Mouse (Mus musculus) layer of hippocampus, adult 9-10 months (tissue): ENCODE measurements at regions not wholly inside any gene's neighbourhood (a gene's known extent, or its start where the extent isn't known, plus 50 kb on each side); places are given as distances from the start of the nearest gene placed in this dataset.

ENCODE experiments used
- DNase-seq: peaks from one replicate; pipeline ENCODE4 v3.0.0; 2022; ENCODE audit warnings: low spot score

DNA sequence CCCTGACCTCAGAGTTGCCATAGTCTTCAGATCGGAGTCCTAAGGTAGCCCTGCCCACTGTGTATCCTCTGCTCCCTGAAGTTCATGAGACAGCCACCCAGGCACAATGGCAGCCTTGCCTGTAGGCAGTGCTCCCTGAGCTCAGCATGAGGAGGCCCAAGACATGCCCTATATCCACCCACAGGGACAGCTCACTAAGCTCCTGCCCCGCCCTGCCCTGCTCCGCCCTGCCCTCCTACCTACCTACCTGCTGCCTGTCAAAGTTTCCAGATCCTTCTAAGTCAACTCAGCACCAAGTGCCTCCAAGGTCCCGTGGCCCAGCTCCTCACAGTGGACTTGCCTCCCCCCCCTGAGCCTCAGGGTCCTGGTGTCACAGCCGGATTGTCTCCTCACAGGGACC lies 168.9 kb downstream of the Bcl11b start:
- no peak for DNase-seq

DNA sequence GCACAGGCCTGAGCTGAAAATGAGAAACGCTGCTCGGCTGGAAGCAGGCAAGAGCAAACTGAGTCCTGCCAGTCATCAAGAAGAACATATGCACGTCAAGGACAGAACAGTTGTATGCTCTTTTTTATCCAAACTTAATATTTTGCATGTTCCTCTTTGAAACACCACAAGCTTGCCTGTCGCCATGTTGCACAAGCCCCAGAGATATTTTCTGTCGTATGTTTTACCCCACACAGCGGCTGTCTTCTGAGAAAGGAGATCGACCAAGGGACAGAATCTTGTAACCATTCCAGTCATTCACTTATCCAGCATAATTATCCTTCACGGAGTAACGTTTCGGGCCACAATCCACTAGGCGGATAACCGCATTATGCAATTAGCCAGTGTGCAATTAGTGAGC lies 165.7 kb downstream of the Bcl11b start:
- no peak for DNase-seq

DNA sequence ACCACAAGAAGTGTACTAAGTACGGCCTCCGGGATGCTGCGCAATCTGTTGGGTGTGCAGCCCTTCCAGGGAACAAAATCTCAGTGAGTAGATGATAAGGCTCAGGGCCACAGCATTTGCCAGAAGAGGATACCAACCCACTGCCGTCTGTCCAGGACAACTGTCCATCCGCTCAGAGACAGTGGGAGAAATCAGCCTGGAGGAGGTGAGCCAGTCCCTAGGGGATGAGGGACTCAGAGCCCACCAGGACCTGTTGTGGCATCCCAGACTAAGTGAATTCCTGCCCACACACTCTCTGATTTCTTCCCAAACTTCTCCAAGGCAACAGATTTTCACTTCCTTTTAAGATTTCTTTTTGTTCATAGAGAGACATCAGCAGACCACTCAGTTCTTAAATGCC lies 158.8 kb downstream of the Bcl11b start:
- no peak for DNase-seq

DNA sequence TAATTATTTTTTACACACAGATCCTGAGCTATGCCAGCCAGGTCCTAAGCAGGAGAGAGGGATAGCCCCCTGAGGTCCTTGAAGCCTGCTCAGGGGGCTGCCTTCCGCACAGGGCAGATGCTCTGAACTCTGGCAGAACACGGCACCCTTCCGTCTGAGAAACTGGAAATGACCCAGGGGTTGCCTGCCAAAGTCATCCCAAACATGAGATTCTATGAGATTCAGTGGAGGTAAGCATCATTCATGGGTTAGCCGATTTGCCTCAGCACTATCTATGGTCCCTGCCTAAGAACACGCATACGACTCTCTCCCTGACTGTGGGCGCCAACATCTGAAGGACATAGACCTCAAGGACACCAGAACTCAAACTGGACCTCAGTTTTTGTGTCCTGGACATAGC lies 152.8 kb downstream of the Bcl11b start:
- DNase-seq, result no peak

GRCm38 (mm10) chr12:107852921-107853320 lies 150.5 kb downstream of the Bcl11b start:
- no peak for DNase-seq

GRCm38 (mm10) chr12:107855547-107855946 lies 147.9 kb downstream of the Bcl11b start:
- DNase-seq, result no peak

- DNase-seq, result no peak
Observed at GRCm38 (mm10) chr12:107856421-107857043, 146.9 kb downstream of the Bcl11b start.

DNA sequence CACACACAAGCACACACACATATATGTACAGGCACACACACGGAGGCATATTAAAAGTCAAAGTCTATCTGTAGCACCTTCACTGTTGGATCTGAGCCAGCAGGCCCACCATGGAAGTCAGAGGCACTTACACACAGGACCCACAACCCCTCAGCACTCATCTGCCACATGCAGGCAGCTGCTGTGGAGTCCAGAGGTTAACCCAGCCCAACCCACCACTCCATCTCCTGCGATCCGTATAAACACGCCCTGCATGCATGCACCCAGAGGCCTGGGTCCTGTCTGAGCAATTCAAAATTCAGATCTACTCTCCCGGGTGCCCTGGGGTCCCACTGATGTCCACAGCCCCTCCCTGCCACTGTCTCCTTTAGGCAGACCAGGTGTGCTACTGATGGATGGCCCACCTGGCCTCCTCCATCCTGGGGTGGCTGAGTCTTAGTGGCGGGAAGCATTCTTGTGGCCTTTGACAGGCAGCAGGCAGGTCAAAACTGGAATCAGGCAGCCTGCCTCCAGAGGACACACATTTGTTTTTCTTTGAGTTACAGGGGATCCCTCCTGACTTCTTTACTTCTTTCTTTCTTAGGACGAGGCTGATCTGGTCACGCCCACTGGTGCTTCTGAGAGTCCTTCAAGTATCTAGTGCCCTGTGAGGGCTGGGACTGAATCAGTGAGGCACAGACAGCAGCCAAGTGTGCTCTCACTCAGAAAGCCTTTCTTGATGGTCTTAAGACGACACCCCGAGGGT lies 144.7 kb downstream of the Bcl11b start:
- DNase-seq, result no peak

GRCm38 (mm10) chr12:107859750-107860149 lies 143.7 kb downstream of the Bcl11b start:
- no peak for DNase-seq

DNA sequence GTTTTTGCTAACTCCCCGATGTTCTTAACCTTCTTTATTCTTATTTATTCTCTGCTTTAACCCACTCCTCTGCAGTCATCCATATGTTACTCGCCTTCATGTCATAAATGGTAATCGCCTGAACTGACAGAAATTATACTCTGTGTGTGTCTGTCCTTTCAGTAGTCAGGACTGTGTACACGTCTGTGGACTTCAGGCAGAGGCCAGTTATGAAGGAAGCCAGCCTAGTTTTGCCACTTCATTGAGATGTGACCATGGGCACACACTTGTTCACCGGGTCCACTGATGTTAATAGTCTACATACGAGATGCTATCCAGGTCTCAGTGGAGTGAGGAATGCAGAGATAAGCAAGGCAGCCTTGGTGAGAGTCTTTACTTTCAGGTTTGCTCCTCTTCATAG lies 143.0 kb downstream of the Bcl11b start:
- no peak for DNase-seq
